Mouse (Mus musculus): ENCODE results near the gene Gm16253. TPM values are rescaled to one million over a fixed set of nuclear protein-coding genes. Genes with fewer than 3 reads are reported as not detected.

The Gm16253 gene
- polyA plus RNA-seq, 1 experiment from 2014 or later: 1.0 TPM

DNA sequence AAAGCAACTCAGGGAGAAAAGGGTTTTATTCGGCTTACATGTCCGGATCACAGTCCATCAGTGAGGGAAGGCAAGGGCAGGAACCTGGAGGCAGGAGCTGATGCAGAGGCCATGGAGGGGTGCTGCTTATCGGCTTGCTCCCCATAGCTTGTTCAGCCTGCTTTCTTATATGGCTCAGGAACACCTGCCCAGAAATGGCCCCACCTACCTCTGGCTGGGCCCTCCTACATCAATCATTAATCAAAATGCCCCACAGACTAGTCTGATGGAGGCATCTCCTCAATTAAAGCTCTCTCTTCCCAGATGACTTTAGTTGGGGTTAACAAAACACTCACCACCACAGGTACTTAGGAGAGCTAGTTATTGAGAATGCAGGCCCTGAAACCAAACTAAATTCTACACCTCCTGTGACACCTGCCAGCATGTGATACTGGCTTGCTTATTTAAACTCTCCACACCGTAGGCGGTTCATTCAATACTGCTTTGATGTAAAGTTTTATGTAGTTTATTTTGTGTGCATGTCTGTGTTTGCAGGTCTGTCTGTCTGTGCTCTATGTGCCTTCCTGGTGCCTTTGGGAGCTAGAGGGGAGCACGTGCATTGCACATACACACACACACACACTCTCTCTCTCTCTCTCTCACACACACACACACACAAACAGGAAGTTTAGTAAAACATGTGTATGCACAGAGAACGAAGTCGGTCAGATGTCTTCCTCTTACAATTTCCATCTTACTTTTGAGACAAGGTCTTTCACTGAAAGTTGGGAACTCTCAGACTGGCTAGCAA, 9.9 kb upstream of the Gm16253 start:
- no peak for DNase-seq (ENCODE audit: low spot score)
- WGBS: 87% methylated on average over 8 of the region's 8 CpGs
- Histone ChIP-seq H3K27me3 (ENCODE audit: control insufficient read depth, insufficient read depth, low read length) (no peaks in the 10 kb centered on the region), H3K4me1 (replicated peaks; ENCODE audit: control insufficient read depth, insufficient read depth, low read length) (no peaks in the 10 kb centered on the region), H3K36me3 (ENCODE audit: control insufficient read depth, insufficient read depth, low read length) (no peaks in the 10 kb centered on the region), H3K9me3 (ENCODE audit: control insufficient read depth, low read length) (no peaks in the 10 kb centered on the region), H3K9ac (ENCODE audit: low read length) (no peak overlapping the region), H3K4me3 (ENCODE audit: low read depth, low read length) (no peak overlapping the region), H3K4me2 (ENCODE audit: low read depth, low read length, severe bottlenecking) (no peak overlapping the region), H3K27ac (ENCODE audit: low read depth, low read length) (no peak overlapping the region)
- ATAC-seq (replicated peaks; ENCODE audit: low FRiP score): no peak

GRCm38 (mm10) chr3:96568605-96569004, 8.2 kb upstream of the Gm16253 start:
- H3K9ac ChIP-seq (ENCODE audit: low read length): no peak overlapping the region
- H3K4me2 ChIP-seq (ENCODE audit: low read depth, low read length, severe bottlenecking): no peak overlapping the region
- H3K9me3 ChIP-seq (ENCODE audit: control insufficient read depth, low read length): no peaks in the 10 kb centered on the region
- H3K27ac ChIP-seq (ENCODE audit: low read depth, low read length): no peak overlapping the region
- ATAC-seq (replicated peaks; ENCODE audit: low FRiP score) (no peak), DNase-seq (ENCODE audit: low spot score) (no peak)
- H3K36me3 ChIP-seq (ENCODE audit: control insufficient read depth, insufficient read depth, low read length): no peaks in the 10 kb centered on the region
- H3K4me1 ChIP-seq (replicated peaks; ENCODE audit: control insufficient read depth, insufficient read depth, low read length): no peaks in the 10 kb centered on the region
- no peaks in the 10 kb centered on the region for H3K27me3 ChIP-seq (ENCODE audit: control insufficient read depth, insufficient read depth, low read length)
- 82% methylated on average over 8 of the region's 8 CpGs for WGBS
- no peak overlapping the region for H3K4me3 ChIP-seq (ENCODE audit: low read depth, low read length)

- Histone ChIP-seq H3K9me3 (ENCODE audit: control insufficient read depth, low read length) (no peaks in the 10 kb centered on the region), H3K4me1 (replicated peaks; ENCODE audit: control insufficient read depth, insufficient read depth, low read length) (no peaks in the 10 kb centered on the region), H3K27ac (ENCODE audit: low read depth, low read length) (no peak overlapping the region), H3K4me3 (ENCODE audit: low read depth, low read length) (no peak overlapping the region), H3K36me3 (ENCODE audit: control insufficient read depth, insufficient read depth, low read length) (no peaks in the 10 kb centered on the region), H3K4me2 (ENCODE audit: low read depth, low read length, severe bottlenecking) (no peak overlapping the region), H3K9ac (ENCODE audit: low read length) (no peak overlapping the region), H3K27me3 (ENCODE audit: control insufficient read depth, insufficient read depth, low read length) (no peaks in the 10 kb centered on the region)
- 90% methylated on average over 13 of the region's 13 CpGs for WGBS
- no peak for DNase-seq (ENCODE audit: low spot score)
- no peak for ATAC-seq (replicated peaks; ENCODE audit: low FRiP score)
These were observed 7.3 kb upstream of the Gm16253 start for GRCm38 (mm10) chr3:96569506-96569905.

DNA sequence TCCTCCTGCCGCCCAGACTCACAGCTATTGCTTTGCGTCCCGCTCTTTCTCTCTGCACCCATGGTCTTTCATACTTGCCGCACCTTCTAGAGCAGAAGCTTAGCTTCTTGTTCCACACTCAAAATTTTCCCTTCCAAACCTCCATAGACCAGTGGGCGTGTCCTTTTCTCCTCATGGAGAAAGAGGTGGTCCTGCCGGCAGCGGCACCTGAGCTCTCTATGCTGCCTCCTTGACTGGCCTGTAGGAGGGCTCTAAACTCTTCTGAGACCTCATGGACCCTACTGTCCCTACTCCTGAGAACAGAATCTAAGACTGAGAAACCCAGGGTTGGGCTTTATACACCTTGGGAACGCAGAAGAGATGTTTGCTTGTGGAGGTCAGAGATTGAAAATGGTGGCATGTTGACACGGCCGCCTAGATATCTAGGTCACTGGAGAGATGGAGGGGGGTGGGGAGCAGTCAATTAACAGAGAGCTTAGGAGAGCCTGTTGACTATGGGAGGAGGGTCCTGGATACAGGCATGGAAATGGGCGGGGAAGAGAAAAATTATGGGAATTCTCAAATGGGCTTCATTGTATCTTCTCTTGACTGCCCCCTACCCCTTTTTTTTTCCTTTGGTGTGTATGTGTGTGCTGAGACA, 6.7 kb upstream of the Gm16253 start:
- no peaks in the 10 kb centered on the region for H3K36me3 ChIP-seq (ENCODE audit: control insufficient read depth, insufficient read depth, low read length)
- H3K9me3 ChIP-seq (ENCODE audit: control insufficient read depth, low read length): no peaks in the 10 kb centered on the region
- WGBS: 85% methylated on average over 11 of the region's 11 CpGs
- no peaks in the 10 kb centered on the region for H3K4me1 ChIP-seq (replicated peaks; ENCODE audit: control insufficient read depth, insufficient read depth, low read length)
- H3K4me3 ChIP-seq (ENCODE audit: low read depth, low read length): no peak overlapping the region
- no peak overlapping the region for H3K4me2 ChIP-seq (ENCODE audit: low read depth, low read length, severe bottlenecking)
- no peaks in the 10 kb centered on the region for H3K27me3 ChIP-seq (ENCODE audit: control insufficient read depth, insufficient read depth, low read length)
- no peak for DNase-seq (ENCODE audit: low spot score)
- ATAC-seq (replicated peaks; ENCODE audit: low FRiP score): no peak
- no peak overlapping the region for H3K27ac ChIP-seq (ENCODE audit: low read depth, low read length)
- H3K9ac ChIP-seq (ENCODE audit: low read length): no peak overlapping the region

DNA sequence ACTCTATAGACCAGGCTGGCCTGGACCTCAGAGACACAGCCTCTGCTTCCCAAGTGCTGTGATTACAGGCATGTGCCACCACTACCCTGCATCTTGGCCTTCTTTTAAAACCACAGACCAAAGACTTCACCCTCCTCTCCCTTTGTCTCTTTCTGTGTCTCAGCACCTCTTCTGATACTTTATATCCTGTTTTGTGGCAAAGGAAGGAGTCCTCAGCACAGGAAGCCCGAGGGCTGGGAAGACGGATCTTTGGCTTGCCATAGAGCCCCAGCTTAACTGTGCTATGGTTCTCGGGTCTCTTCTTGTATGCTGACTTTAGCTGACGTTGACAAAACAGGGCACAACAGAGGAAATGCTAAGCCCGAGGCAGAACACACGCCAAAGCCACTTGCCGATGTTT, 6.1 kb upstream of the Gm16253 start:
- Histone ChIP-seq H3K27me3 (ENCODE audit: control insufficient read depth, insufficient read depth, low read length) (no peaks in the 10 kb centered on the region), H3K4me1 (replicated peaks; ENCODE audit: control insufficient read depth, insufficient read depth, low read length) (no peaks in the 10 kb centered on the region), H3K4me3 (ENCODE audit: low read depth, low read length) (no peak overlapping the region), H3K9ac (ENCODE audit: low read length) (no peak overlapping the region), H3K9me3 (ENCODE audit: control insufficient read depth, low read length) (no peaks in the 10 kb centered on the region), H3K27ac (ENCODE audit: low read depth, low read length) (no peak overlapping the region), H3K4me2 (ENCODE audit: low read depth, low read length, severe bottlenecking) (no peak overlapping the region), H3K36me3 (ENCODE audit: control insufficient read depth, insufficient read depth, low read length) (no peaks in the 10 kb centered on the region)
- 72% methylated on average over 7 of the region's 7 CpGs for WGBS
- ATAC-seq (replicated peaks; ENCODE audit: low FRiP score) (no peak), DNase-seq (ENCODE audit: low spot score) (no peak)

DNA sequence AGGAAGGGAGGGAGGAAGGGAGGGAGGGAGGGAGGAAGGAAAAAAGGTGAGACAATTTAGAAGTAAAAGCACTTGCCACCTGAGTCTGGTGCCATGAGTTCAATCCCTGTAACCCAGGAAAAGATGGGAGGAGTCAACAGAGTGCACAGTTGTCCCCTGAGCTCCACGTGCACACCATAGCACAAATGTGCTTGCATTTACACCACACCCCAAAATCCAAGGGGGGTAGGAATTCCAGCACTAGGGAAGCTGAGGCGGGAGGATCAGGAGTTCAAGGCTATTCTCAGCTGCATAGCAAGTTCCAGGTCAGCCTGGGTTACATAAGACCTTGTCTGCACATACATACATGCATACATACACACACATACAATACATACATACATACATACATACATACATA, 5.4 kb upstream of the Gm16253 start:
- Histone ChIP-seq H3K27ac (ENCODE audit: low read depth, low read length) (no peak overlapping the region), H3K9ac (ENCODE audit: low read length) (no peak overlapping the region), H3K36me3 (ENCODE audit: control insufficient read depth, insufficient read depth, low read length) (no peaks in the 10 kb centered on the region), H3K4me2 (ENCODE audit: low read depth, low read length, severe bottlenecking) (no peak overlapping the region), H3K4me3 (ENCODE audit: low read depth, low read length) (no peak overlapping the region), H3K27me3 (ENCODE audit: control insufficient read depth, insufficient read depth, low read length) (no peaks in the 10 kb centered on the region), H3K9me3 (ENCODE audit: control insufficient read depth, low read length) (no peaks in the 10 kb centered on the region), H3K4me1 (replicated peaks; ENCODE audit: control insufficient read depth, insufficient read depth, low read length) (peaks cover under 1% of the 10 kb centered on the region; the same call in 1 of the 2 replicates)
- ATAC-seq (replicated peaks; ENCODE audit: low FRiP score) (no peak), DNase-seq (ENCODE audit: low spot score) (no peak)
- WGBS: 74% methylated on average over 2 of the region's 2 CpGs

- Histone ChIP-seq H3K4me1 (replicated peaks; ENCODE audit: control insufficient read depth, insufficient read depth, low read length) (peaks cover 4% of the 10 kb centered on the region; the same call in 1 of the 2 replicates), H3K36me3 (ENCODE audit: control insufficient read depth, insufficient read depth, low read length) (no peaks in the 10 kb centered on the region), H3K9me3 (ENCODE audit: control insufficient read depth, low read length) (no peaks in the 10 kb centered on the region), H3K4me2 (ENCODE audit: low read depth, low read length, severe bottlenecking) (no peak overlapping the region), H3K27me3 (ENCODE audit: control insufficient read depth, insufficient read depth, low read length) (no peaks in the 10 kb centered on the region), H3K4me3 (ENCODE audit: low read depth, low read length) (no peak overlapping the region), H3K27ac (ENCODE audit: low read depth, low read length) (no peak overlapping the region), H3K9ac (ENCODE audit: low read length) (no peak overlapping the region)
- DNase-seq (ENCODE audit: low spot score) (no peak), ATAC-seq (replicated peaks; ENCODE audit: low FRiP score) (no peak)
- WGBS: 81% methylated on average over 15 of the region's 16 CpGs
These were observed 4.7 kb upstream of the Gm16253 start for GRCm38 (mm10) chr3:96571896-96572698.

- Histone ChIP-seq H3K9ac (ENCODE audit: low read length) (no peak overlapping the region), H3K4me1 (replicated peaks; ENCODE audit: control insufficient read depth, insufficient read depth, low read length) (peaks cover 8% of the 10 kb centered on the region; the same call in 1 of the 2 replicates), H3K27ac (ENCODE audit: low read depth, low read length) (no peak overlapping the region), H3K4me3 (ENCODE audit: low read depth, low read length) (no peak overlapping the region), H3K36me3 (ENCODE audit: control insufficient read depth, insufficient read depth, low read length) (no peaks in the 10 kb centered on the region), H3K9me3 (ENCODE audit: control insufficient read depth, low read length) (no peaks in the 10 kb centered on the region), H3K27me3 (ENCODE audit: control insufficient read depth, insufficient read depth, low read length) (no peaks in the 10 kb centered on the region), H3K4me2 (ENCODE audit: low read depth, low read length, severe bottlenecking) (no peak overlapping the region)
- WGBS: 85% methylated on average over 19 of the region's 19 CpGs
- ATAC-seq (replicated peaks; ENCODE audit: low FRiP score) (no peak), DNase-seq (ENCODE audit: low spot score) (no peak)
These were observed 2.9 kb upstream of the Gm16253 start for GRCm38 (mm10) chr3:96573611-96574511.

All from forebrain, embryonic 11.5 days (tissue).